ENCODE assay signal across 8 mouse cellular contexts in genomic region chr1:135452259-135452658, GRCm38 (mm10). TPM values are rescaled to one million over a fixed set of nuclear protein-coding genes. Genes with fewer than 3 reads are reported as not detected.
DNase-seq lines count a peak whose midpoint lies in the region; ATAC-seq and TF ChIP-seq lines count a peak whose summit lies in the region.

No protein-coding gene starts in this region.

- ATAC-seq in forebrain, embryonic 14.5 days: no peak
- no peak for ATAC-seq in forebrain, embryonic 11.5 days (replicated peaks; ENCODE audit: low FRiP score)
- no peak for ATAC-seq in monocyte, adult 5-6 weeks (replicated peaks; ENCODE audit: insufficient number of reproducible peaks, low FRiP score, low TSS enrichment, poor library complexity, severe bottlenecking)
- ATAC-seq in erythroid progenitor cell, adult 5-6 weeks (replicated peaks; ENCODE audit: low FRiP score, poor library complexity, severe bottlenecking): no peak

- TF ChIP-seq CTCF in lung, adult 2 months (IDR thresholded peaks at IDR 0.05; ENCODE audit: insufficient read depth, low read length): peak; percentile 54

- no peak overlapping the region for H3K27ac ChIP-seq in forebrain, embryonic 14.5 days (ENCODE audit: low read depth, low read length)
- no peak overlapping the region for H3K27ac ChIP-seq in forebrain, embryonic 11.5 days (ENCODE audit: low read depth, low read length)

- no peak overlapping the region for H3K9ac ChIP-seq in forebrain, embryonic 14.5 days (ENCODE audit: low read length)
- no peak overlapping the region for H3K9ac ChIP-seq in forebrain, embryonic 11.5 days (ENCODE audit: low read length)

- H3K4me1 ChIP-seq in forebrain, embryonic 14.5 days (ENCODE audit: control insufficient read depth, insufficient read depth, low read length): no peaks in the 10 kb centered on the region
- H3K4me1 ChIP-seq in forebrain, embryonic 11.5 days (replicated peaks; ENCODE audit: control insufficient read depth, insufficient read depth, low read length): no peaks in the 10 kb centered on the region
- H3K4me1 ChIP-seq in lung, adult 2 months (ENCODE audit: control insufficient read depth, insufficient read depth, low read length): no peaks in the 10 kb centered on the region

- 72% methylated on average over 10 of the region's 10 CpGs for WGBS in forebrain, embryonic 14.5 days
- 80% methylated on average over 10 of the region's 10 CpGs for WGBS in forebrain, embryonic 11.5 days
- WGBS in lung, adult 2 months: 66% methylated on average over 10 of the region's 10 CpGs

- H3K4me3 ChIP-seq in forebrain, embryonic 14.5 days (ENCODE audit: low read depth, low read length): no peak overlapping the region
- no peak overlapping the region for H3K4me3 ChIP-seq in forebrain, embryonic 11.5 days (ENCODE audit: low read depth, low read length)
- H3K4me3 ChIP-seq in lung, adult 2 months (replicated peaks; ENCODE audit: extremely low read depth, low read depth, low read length): no peak overlapping the region

- no peaks in the 10 kb centered on the region for H3K9me3 ChIP-seq in forebrain, embryonic 14.5 days (replicated peaks; ENCODE audit: control insufficient read depth, low read length)
- no peaks in the 10 kb centered on the region for H3K9me3 ChIP-seq in forebrain, embryonic 11.5 days (ENCODE audit: control insufficient read depth, low read length)

- H3K4me2 ChIP-seq in forebrain, embryonic 14.5 days (ENCODE audit: low read length): no peak overlapping the region
- H3K4me2 ChIP-seq in forebrain, embryonic 11.5 days (ENCODE audit: low read depth, low read length, severe bottlenecking): no peak overlapping the region

- peak; percentile 54 for DNase-seq in forebrain, embryonic 14.5 days (ENCODE audit: low spot score)
- no peak for DNase-seq in forebrain, embryonic 11.5 days (ENCODE audit: low spot score)
- no peak for DNase-seq in lung, adult 2 months
- no peak for DNase-seq in lung, adult 18-20 months
- peak; percentile 69 for DNase-seq in brain, adult 2 months (ENCODE audit: low read depth, low spot score)
- DNase-seq in lung, postnatal 36 days: peak; percentile 20

- peaks cover 84% of the 10 kb centered on the region for H3K36me3 ChIP-seq in forebrain, embryonic 14.5 days (ENCODE audit: control insufficient read depth, insufficient read depth, low read length)
- peaks cover 10% of the 10 kb centered on the region; the same call in 1 of the 2 replicates for H3K36me3 ChIP-seq in forebrain, embryonic 11.5 days (ENCODE audit: control insufficient read depth, insufficient read depth, low read length)

- no peaks in the 10 kb centered on the region for H3K27me3 ChIP-seq in forebrain, embryonic 14.5 days (replicated peaks; ENCODE audit: control insufficient read depth, insufficient read depth, low read length)
- no peaks in the 10 kb centered on the region for H3K27me3 ChIP-seq in forebrain, embryonic 11.5 days (ENCODE audit: control insufficient read depth, insufficient read depth, low read length)

- TF ChIP-seq POLR2A in lung, adult 2 months (IDR thresholded peaks at IDR 0.05; ENCODE audit: borderline replicate concordance, extremely low read depth, low read depth, low read length): no peak

RNA-seq across cellular contexts. Expression of gene Ipo9, which starts 22.0 kb away (rescaled TPM):
- polyA plus RNA-seq in forebrain, embryonic 14.5 days (2014; fragmentation: Nextera tagmentation; extraction: Ambion mirVana): 114 and 135 TPM in 2 replicates
- polyA plus RNA-seq in forebrain, embryonic 11.5 days (2014; fragmentation: Nextera tagmentation; extraction: Ambion mirVana): 200 and 204 TPM in 2 replicates
- polyA plus RNA-seq in lung, adult 2 months (2012; rRNA removed): 59.0 and 68.2 TPM in 2 replicates
- total RNA-seq in monocyte, adult 5-6 weeks (2017): 21.4 to 32.9 TPM (median 21.8 TPM) in 3 replicates
- total RNA-seq in erythroid progenitor cell, adult 5-6 weeks (2015; ENCODE audit: low replicate concordance): 21.0 and 27.0 TPM in 2 replicates
- 38.0 and 62.0 TPM in 2 replicates for total RNA-seq in erythroid progenitor cell, adult 5-6 weeks (2017; ENCODE audit: low replicate concordance)

Comparison
In these comparisons a context has a peak if more than half of its experiments do, and no peak if none do; other contexts are left out.
1. DNase-seq: peak in forebrain, embryonic 14.5 days (single experiment), brain, adult 2 months (single experiment) and lung, postnatal 36 days (single experiment); none in forebrain, embryonic 11.5 days (single experiment), lung, adult 2 months (single experiment) and lung, adult 18-20 months (0 of 2).